Mouse (Mus musculus) spleen, adult 2 months (tissue): ENCODE measurements around the gene Sh3rf1. TPM values are rescaled to one million over a fixed set of nuclear protein-coding genes. Genes with fewer than 3 reads are reported as not detected.

Experiments used
- DNase-seq, 2 experiments: peaks; one replicate each; pipeline versions ENCODE4 v3.0.0 to v3.0.0-alpha.2; 2012 to 2021; ENCODE audit warnings: low spot score in 2 of 2, low read depth in 1 of 2
- H3K27ac ChIP-seq: fragments of 200-500 bp; 2 replicates; pipeline ENCODE4 v1.5.1; 2012; ENCODE audit warnings: low read length, inconsistent platforms; ENCODE audit not compliant: insufficient read depth
- H3K27me3 ChIP-seq: fragments of 200-500 bp; 2 replicates; pipeline ENCODE4 v1.6.1; 2012; ENCODE audit warnings: mild to moderate bottlenecking, moderate library complexity, low read length, inconsistent platforms; ENCODE audit not compliant: control insufficient read depth, insufficient read depth
- H3K36me3 ChIP-seq: fragments of 200-500 bp; 2 replicates; pipeline ENCODE4 v1.6.1; 2012; ENCODE audit warnings: mild to moderate bottlenecking, low read length, inconsistent platforms; ENCODE audit not compliant: control insufficient read depth, insufficient read depth
- H3K4me1 ChIP-seq: fragments of 200-500 bp; 2 replicates; pipeline ENCODE4 v1.6.1; 2011; ENCODE audit warnings: inconsistent platforms; ENCODE audit not compliant: control insufficient read depth, insufficient read depth, insufficient read length
- H3K4me3 ChIP-seq: fragments of 200-500 bp; 2 replicates; pipeline ENCODE4 v1.5.1; 2011; ENCODE audit warnings: mild to moderate bottlenecking, inconsistent platforms; ENCODE audit not compliant: insufficient read depth, insufficient read length; ENCODE audit errors: extremely low read depth
- CTCF ChIP-seq: fragments of 200-500 bp; IDR thresholded peaks from 2 replicates; pipeline ENCODE4 v1.5.1; 2011; ENCODE audit warnings: mild to moderate bottlenecking, inconsistent platforms; ENCODE audit not compliant: insufficient read depth, insufficient read length, insufficient replicate concordance; ENCODE audit errors: extremely low read depth
- POLR2A ChIP-seq: fragments of 200-500 bp; IDR thresholded peaks from 2 replicates; pipeline ENCODE4 v1.6.1; 2011; ENCODE audit warnings: low read depth, low read length, inconsistent platforms
- WGBS: fragments of 180-500 bp; shearing (Covaris S2); methylation state at CpG from one replicate; pipeline ENCODE4 v1.1.7; 2018; 5-methylcytosine and 5-hydroxymethylcytosine counted together
- polyA plus RNA-seq: library from polyadenylated mRNA; depleted of rRNA; stranded (reverse); fragments of >200 nt; gene quantifications from 2 replicates; pipeline ENCODE4 v1.2.3, GENCODE M21; 2012

Gene Sh3rf1
- polyA plus RNA-seq, 1 experiment = 2.5 TPM

DNA sequence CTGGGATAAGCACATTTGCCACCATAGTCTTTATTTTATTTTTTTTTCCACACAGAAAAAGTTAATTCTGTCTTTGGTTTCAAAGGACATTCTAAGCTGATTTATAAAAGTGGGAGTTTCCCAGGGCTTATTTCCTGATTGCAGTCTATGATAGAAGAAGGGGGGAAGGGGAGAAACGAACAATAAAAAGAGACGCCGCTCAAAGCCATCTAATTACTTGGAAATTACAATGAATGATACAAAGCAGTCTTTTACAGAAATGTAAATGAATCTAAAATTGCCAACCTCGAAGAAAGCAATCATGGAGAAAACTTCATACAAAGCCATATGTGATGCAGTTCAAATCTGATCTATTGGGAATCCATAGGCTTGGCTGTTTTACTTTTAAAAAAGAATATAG lies 16.0 kb upstream of the Sh3rf1 start:
- Histone ChIP-seq H3K27me3 (no peaks in the 10 kb centered on the region), H3K27ac (no peak overlapping the region), H3K4me3 (no peak overlapping the region), H3K36me3 (no peaks in the 10 kb centered on the region), H3K4me1 (no peaks in the 10 kb centered on the region)
- no peak for TF ChIP-seq CTCF
- no peak for TF ChIP-seq POLR2A
- WGBS = 81% methylated on average over 4 of the region's 4 CpGs
- no peak for DNase-seq

DNA sequence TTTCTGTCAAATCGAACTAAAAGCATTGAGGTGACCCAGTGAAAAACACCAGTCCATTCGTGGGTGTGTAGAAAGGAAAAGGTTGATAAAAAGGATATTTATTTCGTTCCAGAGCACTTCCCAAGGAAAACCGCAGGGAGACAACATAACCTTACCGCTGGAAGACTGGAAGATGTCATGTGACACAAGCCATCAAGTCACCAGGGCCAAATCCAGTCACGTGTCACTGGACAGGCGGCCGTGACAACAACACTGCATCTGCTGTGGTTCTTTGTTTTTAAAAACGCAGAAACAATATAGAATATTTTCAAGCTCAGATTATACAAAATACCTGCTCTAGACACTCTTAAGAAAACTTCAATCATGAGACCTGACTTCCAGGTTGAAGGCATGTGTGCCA lies 15.0 kb upstream of the Sh3rf1 start:
- Histone ChIP-seq H3K4me1 (no peaks in the 10 kb centered on the region), H3K27me3 (no peaks in the 10 kb centered on the region), H3K36me3 (no peaks in the 10 kb centered on the region), H3K4me3 (no peak overlapping the region), H3K27ac (no peak overlapping the region)
- no peak for DNase-seq
- WGBS = 82% methylated on average over 9 of the region's 9 CpGs
- TF ChIP-seq POLR2A (no peak), CTCF (no peak)

DNA sequence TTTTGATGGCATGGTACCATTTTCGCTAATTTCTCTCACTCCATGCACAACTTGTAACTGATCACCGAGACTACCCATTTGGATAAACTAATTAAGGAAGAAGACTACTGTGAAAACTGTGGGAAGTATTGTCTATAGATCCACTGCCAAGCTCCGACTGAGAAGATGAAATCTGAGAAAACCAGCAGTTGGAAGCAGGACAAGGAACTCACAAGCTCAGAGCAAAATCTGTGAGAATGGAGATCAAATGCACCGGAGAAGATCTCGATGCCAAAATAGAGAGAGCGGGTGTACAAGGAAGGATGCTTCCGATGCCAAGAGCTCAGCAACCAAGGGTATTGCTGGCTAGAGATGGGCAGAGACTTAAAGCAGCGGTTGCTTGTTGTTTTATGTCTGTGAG lies 12.8 kb upstream of the Sh3rf1 start:
- no peak overlapping the region for H3K4me3 ChIP-seq
- TF ChIP-seq CTCF (no peak), POLR2A (no peak)
- no peak for DNase-seq
- H3K4me1 ChIP-seq = no peaks in the 10 kb centered on the region
- WGBS = 91% methylated on average over 8 of the region's 8 CpGs
- H3K36me3 ChIP-seq = no peaks in the 10 kb centered on the region
- no peaks in the 10 kb centered on the region for H3K27me3 ChIP-seq
- no peak overlapping the region for H3K27ac ChIP-seq

DNA sequence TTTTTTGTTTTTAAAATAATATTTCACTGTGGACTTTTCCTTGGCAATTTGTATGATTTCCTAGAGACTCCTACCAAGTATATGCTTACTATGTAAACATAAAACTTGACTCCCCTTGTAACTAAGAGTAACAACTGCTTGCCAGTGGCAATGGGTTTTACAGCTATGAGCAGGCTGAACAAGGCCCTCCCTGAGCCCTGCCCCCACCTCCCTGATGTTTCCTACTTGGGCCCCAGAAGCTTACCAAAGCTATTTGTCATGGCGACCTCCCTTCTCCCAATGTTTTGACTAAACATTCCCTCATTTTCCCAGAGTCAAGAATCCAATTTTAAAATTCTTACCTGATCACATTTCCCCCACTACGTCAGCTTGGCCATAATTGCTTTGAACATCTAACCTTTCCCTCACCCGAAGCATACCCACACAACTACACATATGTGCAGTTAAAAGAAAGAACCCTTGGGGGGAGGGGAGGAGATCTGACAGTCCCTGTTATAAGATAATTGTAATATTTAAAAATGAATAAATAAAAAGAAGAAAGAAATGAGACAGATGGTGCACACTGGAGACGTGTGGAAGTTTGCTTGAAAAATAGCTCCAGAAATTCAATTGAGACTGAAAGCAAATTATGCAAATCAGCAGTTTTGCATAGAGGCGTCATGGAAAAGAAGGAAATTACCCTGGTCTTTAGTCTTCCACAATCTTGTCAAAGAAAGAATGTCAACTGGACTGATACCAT lies 8.4 kb upstream of the Sh3rf1 start:
- Histone ChIP-seq H3K4me1 (no peaks in the 10 kb centered on the region), H3K36me3 (no peaks in the 10 kb centered on the region), H3K4me3 (no peak overlapping the region), H3K27ac (no peak overlapping the region), H3K27me3 (no peaks in the 10 kb centered on the region)
- no peak for DNase-seq
- WGBS = 87% methylated on average over 5 of the region's 5 CpGs
- TF ChIP-seq CTCF (no peak), POLR2A (no peak)

DNA sequence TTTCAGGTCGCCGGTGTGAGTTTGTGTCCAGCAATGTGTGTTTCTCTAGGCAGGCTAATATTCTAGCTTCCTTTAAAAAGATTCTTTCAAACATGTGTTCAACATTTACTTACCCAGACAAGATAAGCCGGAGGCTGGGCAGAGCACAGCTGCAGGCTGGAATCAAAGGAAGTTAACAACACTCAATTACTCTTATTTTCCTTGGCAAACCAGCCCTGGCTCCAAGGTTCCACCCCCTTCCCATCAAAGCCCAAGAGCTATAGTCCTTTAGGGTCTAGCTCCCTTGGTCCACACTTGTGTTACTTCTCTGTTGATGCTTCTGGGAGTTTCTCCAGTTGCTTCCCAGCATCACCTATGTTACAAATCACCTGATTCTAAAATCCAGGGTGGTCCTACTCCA lies 6.7 kb upstream of the Sh3rf1 start:
- Histone ChIP-seq H3K27me3 (no peaks in the 10 kb centered on the region), H3K4me3 (no peak overlapping the region), H3K36me3 (no peaks in the 10 kb centered on the region), H3K27ac (no peak overlapping the region), H3K4me1 (no peaks in the 10 kb centered on the region)
- WGBS = 86% methylated on average over 3 of the region's 3 CpGs
- TF ChIP-seq POLR2A = no peak
- no peak for TF ChIP-seq CTCF
- DNase-seq = no peak

DNA sequence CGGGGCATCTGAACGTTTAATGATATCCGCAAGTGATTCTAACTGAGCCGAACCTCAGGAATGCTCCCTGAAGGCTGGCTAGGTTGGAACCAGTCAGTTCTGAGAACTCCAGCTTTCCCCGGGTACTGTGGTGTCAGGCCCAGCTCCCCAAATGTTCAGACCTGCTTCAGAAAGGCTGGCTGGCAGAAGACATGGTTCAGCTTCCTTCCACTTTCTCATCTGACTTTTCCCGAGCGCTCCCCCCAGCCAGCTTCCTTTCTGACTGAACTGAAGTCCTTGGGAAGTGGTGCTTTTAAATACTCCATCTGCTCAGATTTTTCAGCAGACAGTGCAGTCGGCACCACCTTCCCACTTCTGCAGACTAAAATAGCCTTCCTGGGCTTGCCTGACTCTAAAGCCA lies 6.2 kb upstream of the Sh3rf1 start:
- 90% methylated on average over 8 of the region's 8 CpGs for WGBS

DNA sequence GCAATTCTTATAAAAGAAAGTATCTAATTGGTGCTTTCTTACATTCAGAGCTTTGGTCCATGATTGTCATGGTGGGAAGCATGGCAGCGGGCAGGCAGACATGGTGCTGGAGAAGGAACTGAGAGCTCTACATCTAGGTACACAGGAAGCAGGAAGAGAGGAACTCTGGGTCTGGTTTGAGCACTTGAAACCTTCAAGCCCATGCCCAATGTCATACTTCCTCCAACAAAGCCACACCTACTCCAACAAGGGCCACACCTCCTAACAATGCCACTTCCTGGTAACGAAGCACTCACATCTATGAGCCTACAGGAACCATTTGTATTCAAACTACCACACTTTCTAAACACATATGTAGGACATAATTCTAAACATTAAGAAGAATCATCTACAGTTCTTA lies 5.2 kb upstream of the Sh3rf1 start:
- WGBS = 85% methylated on average over 2 of the region's 2 CpGs
- no peak for DNase-seq

More for the DNA sequence above, 6.2 kb upstream of the Sh3rf1 start:
- TF ChIP-seq CTCF (no peak), POLR2A (no peak)
- Histone ChIP-seq H3K27ac (no peak overlapping the region), H3K4me3 (no peak overlapping the region), H3K4me1 (no peaks in the 10 kb centered on the region), H3K27me3 (no peaks in the 10 kb centered on the region), H3K36me3 (no peaks in the 10 kb centered on the region)
- no peak for DNase-seq

More for the DNA sequence above, 5.2 kb upstream of the Sh3rf1 start:
- Histone ChIP-seq H3K4me1 (no peaks in the 10 kb centered on the region), H3K27ac (no peak overlapping the region), H3K4me3 (no peak overlapping the region), H3K27me3 (no peaks in the 10 kb centered on the region), H3K36me3 (no peaks in the 10 kb centered on the region)
- TF ChIP-seq CTCF (no peak), POLR2A (no peak)
